Mouse (Mus musculus): ENCODE data around the gene Shc4. TPM values are rescaled to one million over a fixed set of nuclear protein-coding genes. Genes with fewer than 3 reads are reported as not detected.

Gene Shc4
- total RNA-seq, 2 experiments from 2014 or later: 0.61 to 1.3 TPM

DNA sequence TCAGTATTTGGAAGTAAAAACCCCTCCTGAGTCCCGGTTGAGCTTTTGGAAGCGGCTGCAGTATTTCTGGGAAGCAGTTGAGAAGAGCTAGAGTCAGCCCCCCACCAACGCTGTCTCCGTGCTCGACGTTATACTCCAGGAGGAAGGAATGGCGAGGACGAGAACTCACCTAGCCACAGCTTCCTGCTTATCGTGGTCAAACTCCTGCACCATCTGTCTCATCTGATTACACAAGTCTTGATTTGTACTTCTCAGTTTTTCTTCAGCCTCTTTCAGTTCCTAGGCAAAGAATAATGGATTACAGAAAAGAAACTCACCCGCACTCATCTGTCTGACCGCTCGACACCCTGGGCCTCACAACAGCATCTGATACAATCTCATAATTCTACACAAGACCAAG lies 134.7 kb downstream of the Shc4 start:
- intact Hi-C loops (cut with DNase I): no loop called here
- no peak for DNase-seq

DNA sequence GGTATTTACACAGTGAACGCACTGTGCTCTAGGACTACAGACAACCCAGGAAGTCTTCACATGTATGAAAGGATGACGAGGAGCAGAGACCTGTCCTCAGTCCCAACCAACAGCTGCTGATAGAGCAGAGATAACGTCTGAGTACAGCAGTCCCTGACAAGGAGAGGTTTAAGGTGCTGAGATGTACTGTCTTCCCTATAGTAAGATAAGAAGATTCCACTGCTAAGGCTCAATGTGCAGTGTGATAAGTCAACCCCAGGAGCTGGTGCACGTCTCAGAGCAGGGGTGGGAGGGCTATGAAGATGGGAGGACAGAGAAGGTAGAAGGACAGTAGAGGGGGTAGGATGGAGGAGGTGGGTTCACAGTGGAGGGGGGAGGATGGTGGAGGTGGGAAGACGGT lies 142.9 kb downstream of the Shc4 start:
- DNase-seq: no peak
- intact Hi-C loops (cut with DNase I): no loop called here

- no peak for DNase-seq
- intact Hi-C loops (cut with DNase I): no loop called here
Observed at GRCm38 (mm10) chr2:125577670-125578069, 146.3 kb downstream of the Shc4 start.

Other genes with a start within 250 kb of the Shc4 start
- under 1 TPM in 1 of 2 experiments, not detected in 1; 0.10 TPM for gene Gm9913, start 219.1 kb downstream of the Shc4 start, total RNA-seq (2021)
- gene Fbn1, start 216.2 kb downstream of the Shc4 start, total RNA-seq (2021): 10 to 100 TPM; 58.1 to 62.0 TPM
- 1 to 10 TPM in 1 of 2 experiments, under 1 TPM in 1; 0.99 to 1.2 TPM for gene Cep152, start 99.0 kb downstream of the Shc4 start, total RNA-seq (2021)
- 10 to 100 TPM; 23.0 to 27.9 TPM for gene Eid1, start 51.1 kb downstream of the Shc4 start, total RNA-seq (2021)
- gene Secisbp2l, start 58.7 kb upstream of the Shc4 start, total RNA-seq (2021): 10 to 100 TPM; 14.2 to 14.9 TPM
- 1 to 10 TPM; 3.3 to 4.0 TPM for gene Galk2, start 135.0 kb upstream of the Shc4 start, total RNA-seq (2021)
- 10 to 100 TPM; 91.5 to 97.9 TPM for gene Cops2, start 135.0 kb upstream of the Shc4 start, total RNA-seq (2021)